Mouse (Mus musculus) forebrain, embryonic 15.5 days (tissue): ENCODE measurements around the gene Ipo13. TPM values are rescaled to one million over a fixed set of nuclear protein-coding genes. Genes with fewer than 3 reads are reported as not detected.

Source experiments
- ATAC-seq: fragments of 200-750 bp; cut with Nextera tagmentation; replicated peaks from 2 replicates; pipeline ENCODE4 v1.8.0; 2017; ENCODE audit warnings: mild to moderate bottlenecking, moderate TSS enrichment, moderate library complexity
- H3K27ac ChIP-seq: fragments of 300-500 bp; sonication (generic); replicated peaks from 2 replicates; pipeline ENCODE4 v1.5.1; 2015; ENCODE audit warnings: mild to moderate bottlenecking, inconsistent platforms
- H3K27me3 ChIP-seq: fragments of 300-500 bp; sonication (generic); 2 replicates; pipeline ENCODE4 v1.6.1; 2015; ENCODE audit warnings: inconsistent platforms
- H3K36me3 ChIP-seq: fragments of 300-500 bp; sonication (generic); 2 replicates; pipeline ENCODE4 v1.6.1; 2015; ENCODE audit warnings: mild to moderate bottlenecking, inconsistent platforms
- H3K4me1 ChIP-seq: fragments of 300-500 bp; sonication (generic); 2 replicates; pipeline ENCODE4 v1.6.1; 2015; ENCODE audit warnings: inconsistent platforms
- H3K4me2 ChIP-seq: fragments of 300-500 bp; sonication (generic); replicated peaks from 2 replicates; pipeline ENCODE4 v1.6.1; 2015; ENCODE audit warnings: mild to moderate bottlenecking, inconsistent platforms
- H3K4me3 ChIP-seq: fragments of 300-500 bp; sonication (generic); 2 replicates; pipeline ENCODE4 v1.5.1; 2015; ENCODE audit warnings: mild to moderate bottlenecking, inconsistent platforms
- H3K9ac ChIP-seq: fragments of 300-500 bp; sonication (generic); replicated peaks from 2 replicates; pipeline ENCODE4 v1.6.1; 2015; ENCODE audit warnings: mild to moderate bottlenecking, inconsistent platforms
- H3K9me3 ChIP-seq: fragments of 300-500 bp; sonication (generic); 2 replicates; pipeline ENCODE4 v1.6.1; 2016; ENCODE audit warnings: inconsistent platforms
- whole genome bisulfite sequencing: fragments of 180-500 bp; shearing (Covaris S2); methylation state at CpG from one replicate; pipeline ENCODE4 v1.1.7; 2015; ENCODE audit warnings: mixed read lengths; 5-methylcytosine and 5-hydroxymethylcytosine counted together
- polyA plus RNA-seq: library from polyadenylated mRNA; unstranded; fragments of >200 nt; fragmentation: Nextera tagmentation; extraction: Ambion mirVana; gene quantifications from 2 replicates; pipeline ENCODE4 v1.2.1, GENCODE M21; 2015

Ipo13 gene
- polyA plus RNA-seq, 1 experiment from 2014 or later, result 69.3 TPM

- H3K4me1 ChIP-seq, result peaks cover 30% of the 10 kb centered on the region
- H3K9ac ChIP-seq, result no peak overlapping the region
- H3K27ac ChIP-seq, result no peak overlapping the region
- H3K36me3 ChIP-seq, result peaks cover 26% of the 10 kb centered on the region
- peak overlapping the region; percentile 77; the same call in 1 of the 2 replicates for H3K4me3 ChIP-seq
- no peaks in the 10 kb centered on the region for H3K9me3 ChIP-seq
- WGBS, result 59% methylated on average over 8 of the region's 8 CpGs
- no peak for ATAC-seq
- no peaks in the 10 kb centered on the region for H3K27me3 ChIP-seq
- peak overlapping the region; percentile 92 for H3K4me2 ChIP-seq
Measured at GRCm38 (mm10) chr4:117890750-117891149, 24.0 kb downstream of the Ipo13 start.

GRCm38 (mm10) chr4:117890031-117890430 lies 24.8 kb downstream of the Ipo13 start:
- H3K4me1 ChIP-seq, result peaks cover 32% of the 10 kb centered on the region
- peaks cover 26% of the 10 kb centered on the region for H3K36me3 ChIP-seq
- H3K9me3 ChIP-seq, result no peaks in the 10 kb centered on the region
- WGBS, result 91% methylated on average over 14 of the region's 14 CpGs
- H3K4me2 ChIP-seq, result no peak overlapping the region
- H3K4me3 ChIP-seq, result no peak overlapping the region
- ATAC-seq, result no peak
- no peak overlapping the region for H3K27ac ChIP-seq
- H3K27me3 ChIP-seq, result no peaks in the 10 kb centered on the region
- no peak overlapping the region for H3K9ac ChIP-seq

GRCm38 (mm10) chr4:117889471-117889870 lies 25.3 kb downstream of the Ipo13 start:
- H3K9ac ChIP-seq, result no peak overlapping the region
- H3K4me1 ChIP-seq, result peaks cover 35% of the 10 kb centered on the region
- peaks cover 27% of the 10 kb centered on the region for H3K36me3 ChIP-seq
- no peak overlapping the region for H3K27ac ChIP-seq
- no peak overlapping the region for H3K4me2 ChIP-seq
- H3K9me3 ChIP-seq, result no peaks in the 10 kb centered on the region
- H3K27me3 ChIP-seq, result no peaks in the 10 kb centered on the region
- WGBS, result 94% methylated on average over 15 of the region's 15 CpGs
- no peak overlapping the region for H3K4me3 ChIP-seq
- ATAC-seq, result no peak

- Histone ChIP-seq H3K36me3 (peaks cover 26% of the 10 kb centered on the region), H3K9me3 (no peaks in the 10 kb centered on the region), H3K4me1 (peaks cover 46% of the 10 kb centered on the region), H3K27ac (no peak overlapping the region), H3K4me2 (peak overlapping the region; percentile 91; the same call in 1 of the 2 replicates), H3K27me3 (no peaks in the 10 kb centered on the region), H3K4me3 (peak overlapping the region; percentile 97; the same call in 1 of the 2 replicates), H3K9ac (no peak overlapping the region)
- ATAC-seq, result no peak
- 77% methylated on average over 2 of the region's 2 CpGs for WGBS
Measured at GRCm38 (mm10) chr4:117887920-117888319, 26.9 kb downstream of the Ipo13 start.

- peak within 1 kb of the TSS; percentile 98 for H3K9ac ChIP-seq
- WGBS, result under 1% methylated on average over 37 of the region's 37 CpGs
- ATAC-seq, result peak; percentile 83
- H3K27me3 ChIP-seq, result no peaks in the 10 kb centered on the region
- peak within 1 kb of the TSS; percentile 91 for H3K4me2 ChIP-seq
- peak within 1 kb of the TSS; percentile 97 for H3K4me3 ChIP-seq
- H3K4me1 ChIP-seq, result peaks cover 50% of the 10 kb centered on the region
- no peaks in the 10 kb centered on the region for H3K9me3 ChIP-seq
- peaks cover 26% of the 10 kb centered on the region for H3K36me3 ChIP-seq
- H3K27ac ChIP-seq, result peak within 1 kb of the TSS; percentile 65
Measured at GRCm38 (mm10) chr4:117887133-117887532, 27.7 kb downstream of the Ipo13 start, which contains the start of gene Atp6v0b. Atp6v0b (minus strand) TSS chr4:117887333.

- H3K9ac ChIP-seq, result peak overlapping the region; percentile 98
- H3K36me3 ChIP-seq, result peaks cover 26% of the 10 kb centered on the region
- H3K27ac ChIP-seq, result peak overlapping the region; percentile 65; the same call in 1 of the 2 replicates
- H3K4me2 ChIP-seq, result peak overlapping the region; percentile 91
- H3K4me1 ChIP-seq, result peaks cover 53% of the 10 kb centered on the region
- no peak for ATAC-seq
- 2% methylated on average over 24 of the region's 24 CpGs for WGBS
- H3K9me3 ChIP-seq, result no peaks in the 10 kb centered on the region
- peak overlapping the region; percentile 97 for H3K4me3 ChIP-seq
- no peaks in the 10 kb centered on the region for H3K27me3 ChIP-seq
Measured at GRCm38 (mm10) chr4:117886644-117887043, 28.2 kb downstream of the Ipo13 start.

GRCm38 (mm10) chr4:117885994-117886393 lies 28.8 kb downstream of the Ipo13 start:
- Histone ChIP-seq H3K4me1 (peaks cover 53% of the 10 kb centered on the region), H3K9ac (peak overlapping the region; percentile 98; the same call in 1 of the 2 replicates)
- WGBS, result 86% methylated on average over 9 of the region's 9 CpGs

GRCm38 (mm10) chr4:117885093-117885492 lies 29.7 kb downstream of the Ipo13 start:
- no peaks in the 10 kb centered on the region for H3K27me3 ChIP-seq
- ATAC-seq, result no peak
- H3K4me2 ChIP-seq, result no peak overlapping the region
- peaks cover 28% of the 10 kb centered on the region for H3K36me3 ChIP-seq
- no peak overlapping the region for H3K27ac ChIP-seq
- H3K9me3 ChIP-seq, result no peaks in the 10 kb centered on the region
- peaks cover 54% of the 10 kb centered on the region for H3K4me1 ChIP-seq
- WGBS, result 94% methylated on average over 10 of the region's 10 CpGs
- H3K4me3 ChIP-seq, result no peak overlapping the region
- H3K9ac ChIP-seq, result no peak overlapping the region

More at GRCm38 (mm10) chr4:117885994-117886393, 28.8 kb downstream of the Ipo13 start:
- no peak for ATAC-seq
- H3K36me3 ChIP-seq, result peaks cover 26% of the 10 kb centered on the region
- H3K4me3 ChIP-seq, result peak overlapping the region; percentile 97
- no peak overlapping the region for H3K27ac ChIP-seq
- no peaks in the 10 kb centered on the region for H3K9me3 ChIP-seq
- H3K27me3 ChIP-seq, result no peaks in the 10 kb centered on the region
- peak overlapping the region; percentile 91 for H3K4me2 ChIP-seq

GRCm38 (mm10) chr4:117884146-117884545 lies 30.7 kb downstream of the Ipo13 start:
- no peaks in the 10 kb centered on the region for H3K27me3 ChIP-seq
- peaks cover 31% of the 10 kb centered on the region for H3K36me3 ChIP-seq
- H3K4me1 ChIP-seq, result peaks cover 54% of the 10 kb centered on the region
- peak overlapping the region; percentile 84 for H3K4me2 ChIP-seq
- ATAC-seq, result no peak
- peak overlapping the region; percentile 96 for H3K4me3 ChIP-seq
- H3K9me3 ChIP-seq, result no peaks in the 10 kb centered on the region
- H3K27ac ChIP-seq, result no peak overlapping the region
- WGBS, result 93% methylated on average over 1 of the region's 1 CpGs
- H3K9ac ChIP-seq, result peak overlapping the region; percentile 92; the same call in 1 of the 2 replicates

GRCm38 (mm10) chr4:117882701-117883691 lies 31.8 kb downstream of the Ipo13 start, which contains the start of gene B4galt2:
B4galt2 (minus strand) TSS chr4:117883487.
- peak within 1 kb of the TSS; percentile 84 for H3K4me2 ChIP-seq

GRCm38 (mm10) chr4:117878703-117879102 lies 36.1 kb downstream of the Ipo13 start:
- Histone ChIP-seq H3K9ac (no peak overlapping the region), H3K4me3 (no peak overlapping the region), H3K4me2 (no peak overlapping the region), H3K27me3 (no peaks in the 10 kb centered on the region), H3K36me3 (peaks cover 51% of the 10 kb centered on the region), H3K27ac (no peak overlapping the region), H3K9me3 (no peaks in the 10 kb centered on the region), H3K4me1 (peaks cover 27% of the 10 kb centered on the region)
- ATAC-seq, result no peak
- WGBS, result 88% methylated on average over 5 of the region's 5 CpGs

More at GRCm38 (mm10) chr4:117882701-117883691, 31.8 kb downstream of the Ipo13 start, which contains the start of gene B4galt2:
- H3K9me3 ChIP-seq, result no peaks in the 10 kb centered on the region
- no peaks in the 10 kb centered on the region for H3K27me3 ChIP-seq
- H3K9ac ChIP-seq, result peak within 1 kb of the TSS; percentile 92
- peak within 1 kb of the TSS; percentile 86 for H3K27ac ChIP-seq
- WGBS, result under 1% methylated on average over 98 of the region's 103 CpGs
- H3K36me3 ChIP-seq, result peaks cover 36% of the 10 kb centered on the region
- peaks cover 54% of the 10 kb centered on the region for H3K4me1 ChIP-seq
- H3K4me3 ChIP-seq, result peak within 1 kb of the TSS; percentile 96
- peak; percentile 39 for ATAC-seq

GRCm38 (mm10) chr4:117878301-117878700 lies 36.5 kb downstream of the Ipo13 start:
- Histone ChIP-seq H3K9me3 (no peaks in the 10 kb centered on the region), H3K9ac (no peak overlapping the region), H3K36me3 (peaks cover 55% of the 10 kb centered on the region), H3K4me3 (no peak overlapping the region), H3K27ac (no peak overlapping the region), H3K4me2 (no peak overlapping the region), H3K4me1 (peaks cover 24% of the 10 kb centered on the region), H3K27me3 (no peaks in the 10 kb centered on the region)
- WGBS, result 70% methylated on average over 10 of the region's 10 CpGs
- no peak for ATAC-seq
